Mouse (Mus musculus): ENCODE results near the gene Gucd1. TPM values are rescaled to one million over a fixed set of nuclear protein-coding genes. Genes with fewer than 3 reads are reported as not detected.
A peak's percentile ranks its signal among the peaks of the same experiment; 100 is the strongest.

Gucd1 gene
- polyA plus RNA-seq, 1 experiment: 17.2 TPM

DNA sequence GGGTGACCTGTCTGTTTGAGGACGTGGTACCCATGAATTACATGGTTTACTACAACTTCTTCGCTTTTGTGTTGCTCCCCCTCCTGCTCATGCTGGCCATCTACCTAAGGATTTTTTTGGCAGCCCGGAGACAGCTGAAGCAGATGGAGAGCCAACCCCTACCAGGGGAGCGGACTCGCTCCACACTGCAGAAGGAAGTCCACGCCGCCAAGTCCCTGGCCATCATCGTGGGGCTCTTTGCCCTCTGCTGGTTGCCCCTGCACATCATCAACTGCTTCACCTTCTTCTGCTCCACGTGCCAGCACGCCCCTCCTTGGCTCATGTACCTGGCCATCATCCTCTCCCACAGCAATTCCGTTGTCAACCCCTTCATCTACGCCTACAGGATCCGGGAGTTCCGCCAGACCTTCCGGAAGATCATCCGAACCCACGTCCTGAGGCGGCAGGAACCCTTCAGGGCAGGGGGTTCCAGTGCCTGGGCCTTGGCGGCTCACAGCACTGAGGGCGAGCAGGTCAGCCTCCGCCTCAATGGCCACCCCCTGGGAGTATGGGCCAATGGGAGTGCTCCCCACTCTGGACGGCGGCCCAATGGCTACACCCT, 184.5 kb downstream of the Gucd1 start:
- no peak for DNase-seq (ENCODE audit: extremely low spot score in 1 of 2, low spot score in 1 of 2)

DNA sequence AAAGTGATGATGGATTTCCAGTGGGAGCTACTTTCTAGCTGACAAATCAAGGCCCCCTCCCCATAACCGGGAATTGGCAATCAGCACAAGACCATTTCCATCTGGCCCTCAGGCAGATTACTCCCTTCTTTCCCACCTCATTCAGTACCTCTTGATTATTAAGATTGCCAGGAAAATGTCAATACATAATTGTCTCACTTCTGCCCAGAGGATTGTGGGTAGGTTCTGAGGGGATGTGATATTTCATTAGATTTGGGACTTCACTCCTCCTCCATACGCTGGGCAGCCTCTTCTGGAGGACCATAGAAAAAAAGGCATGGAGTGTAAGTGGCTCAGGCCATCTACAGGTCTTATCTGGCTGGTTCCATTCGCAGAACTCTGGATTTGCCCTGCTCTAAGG, 185.5 kb downstream of the Gucd1 start:
- DNase-seq (ENCODE audit: extremely low spot score in 1 of 2, low spot score in 1 of 2): no peak

- DNase-seq (ENCODE audit: extremely low spot score in 1 of 2, low spot score in 1 of 2): no peak
Measured at GRCm38 (mm10) chr10:75328201-75328704, 189.5 kb downstream of the Gucd1 start.

GRCm38 (mm10) chr10:75327081-75327480, 190.7 kb downstream of the Gucd1 start:
- no peak for DNase-seq (ENCODE audit: extremely low spot score in 1 of 2, low spot score in 1 of 2)

DNA sequence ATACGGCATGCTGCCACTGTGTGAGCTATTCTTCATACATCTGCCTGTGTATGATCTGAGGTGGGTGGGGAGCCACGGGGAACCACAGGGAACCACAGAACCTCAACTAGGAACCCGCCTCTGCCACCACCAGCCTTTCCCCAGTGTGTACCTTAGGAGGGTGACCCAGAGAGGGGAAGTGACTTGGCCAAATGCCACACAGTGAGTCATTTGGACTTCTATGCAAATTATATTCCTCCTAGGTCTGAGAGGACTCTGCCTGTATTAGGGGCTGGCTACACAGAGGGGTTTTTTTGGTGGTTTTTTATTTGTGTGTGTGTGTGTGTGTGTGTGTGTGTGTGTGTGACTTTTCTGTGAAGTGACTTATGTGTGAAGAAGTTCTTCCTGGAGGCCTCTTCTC, 191.2 kb downstream of the Gucd1 start:
- DNase-seq (ENCODE audit: extremely low spot score in 1 of 2, low spot score in 1 of 2): no peak

GRCm38 (mm10) chr10:75325821-75326220, 192.0 kb downstream of the Gucd1 start:
- DNase-seq (ENCODE audit: extremely low spot score in 1 of 2, low spot score in 1 of 2): no peak

GRCm38 (mm10) chr10:75324391-75324790, 193.4 kb downstream of the Gucd1 start:
- DNase-seq (ENCODE audit: extremely low spot score in 1 of 2, low spot score in 1 of 2): no peak

DNA sequence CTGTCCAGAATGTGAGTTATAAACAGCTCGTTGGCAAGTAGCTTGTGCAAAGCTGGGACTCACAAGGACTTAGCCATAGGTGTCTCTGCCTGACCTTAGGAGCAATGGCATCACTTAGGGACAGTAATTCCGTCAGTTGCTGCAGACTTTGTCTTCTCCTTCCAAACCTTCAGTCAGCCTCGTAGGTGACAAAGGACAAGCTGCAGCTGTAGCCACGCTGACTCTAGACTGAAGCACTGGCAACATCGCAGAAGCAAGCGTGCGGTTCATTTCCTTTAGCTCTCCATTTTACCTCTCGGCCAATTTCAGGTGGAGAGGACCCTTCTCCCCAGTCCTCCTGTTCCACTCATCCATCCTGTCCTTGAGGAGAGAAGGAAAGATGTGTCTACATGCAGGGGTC, 193.8 kb downstream of the Gucd1 start:
- no peak for DNase-seq (ENCODE audit: extremely low spot score in 1 of 2, low spot score in 1 of 2)

DNA sequence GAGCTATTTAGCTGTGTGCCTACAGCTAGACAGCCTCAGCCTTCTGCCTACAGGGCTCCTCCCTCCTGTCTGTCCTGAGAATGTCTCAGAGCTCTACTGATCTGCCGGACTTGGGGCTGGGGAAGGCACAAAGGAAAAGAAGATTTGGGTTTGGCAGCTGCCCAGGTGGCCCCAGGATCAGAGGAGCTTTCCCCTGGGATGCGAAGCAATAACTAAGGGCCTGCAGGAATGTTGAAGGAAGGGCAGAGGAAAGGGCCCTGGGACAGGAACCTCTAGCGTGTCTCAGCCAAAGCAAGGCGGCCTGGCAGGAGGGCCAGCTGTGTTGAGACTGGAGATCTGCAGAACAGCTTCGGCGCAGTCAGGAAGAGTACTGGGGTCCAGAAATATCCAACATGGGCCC, 194.8 kb downstream of the Gucd1 start:
- DNase-seq (ENCODE audit: extremely low spot score in 1 of 2, low spot score in 1 of 2): no peak

- DNase-seq (ENCODE audit: extremely low spot score in 1 of 2, low spot score in 1 of 2): no peak
Measured at GRCm38 (mm10) chr10:75320321-75320720, 197.5 kb downstream of the Gucd1 start.

DNA sequence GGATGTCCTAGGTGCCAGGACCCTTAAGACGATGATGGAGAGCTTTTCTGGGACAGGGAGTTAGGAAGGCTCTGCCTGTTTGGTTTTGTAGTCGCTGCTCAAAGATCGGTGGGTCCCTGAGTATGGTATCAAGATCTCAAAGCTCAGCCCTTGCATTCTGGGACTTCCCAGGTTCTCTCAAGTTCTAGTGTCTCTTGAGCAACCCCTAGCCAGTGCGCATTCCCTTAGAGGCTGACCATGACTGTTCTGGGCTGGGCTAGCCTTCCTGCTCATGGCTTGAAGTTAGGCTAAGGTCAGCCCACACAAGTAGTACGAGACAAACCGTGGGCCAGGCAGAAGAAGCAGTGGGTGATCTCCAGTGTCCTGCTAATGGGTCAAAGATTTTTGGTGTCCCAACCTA, 199.6 kb downstream of the Gucd1 start:
- DNase-seq (ENCODE audit: extremely low spot score in 1 of 2, low spot score in 1 of 2): no peak

- peak in 1 of 2 experiments; percentile 46 for DNase-seq (ENCODE audit: extremely low spot score in 1 of 2, low spot score in 1 of 2)
Measured at GRCm38 (mm10) chr10:75316908-75317761, 200.6 kb downstream of the Gucd1 start.

DNA sequence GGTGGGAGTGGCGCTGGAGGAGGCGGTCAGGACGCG, 201.1 kb downstream of the Gucd1 start, which contains the start of gene Adora2a:
Adora2a (plus strand) TSS at position 6 of the 36 bp plus-strand sequence.
- no peak for DNase-seq (ENCODE audit: extremely low spot score in 1 of 2, low spot score in 1 of 2)

DNA sequence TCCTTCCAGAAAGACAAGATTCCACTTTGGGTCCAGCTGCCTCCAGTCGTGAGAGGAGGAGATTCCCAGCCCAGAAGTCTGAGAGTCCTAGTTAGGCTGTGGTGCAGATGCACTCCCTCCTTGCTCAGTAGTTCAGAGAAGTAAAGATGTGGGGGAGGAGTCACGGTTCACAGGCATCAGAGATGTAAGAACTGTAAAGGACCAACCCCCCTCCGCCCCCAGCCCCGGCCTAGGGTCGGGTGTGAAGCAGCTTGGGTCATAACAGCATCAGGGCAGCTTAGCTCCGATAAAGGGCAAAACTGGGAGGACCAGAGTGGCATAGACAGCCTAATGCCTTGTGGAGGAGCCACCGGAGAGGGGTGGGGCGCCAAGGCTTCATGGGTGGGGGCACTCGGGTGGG, 201.3 kb downstream of the Gucd1 start:
- no peak for DNase-seq (ENCODE audit: extremely low spot score in 1 of 2, low spot score in 1 of 2)

DNA sequence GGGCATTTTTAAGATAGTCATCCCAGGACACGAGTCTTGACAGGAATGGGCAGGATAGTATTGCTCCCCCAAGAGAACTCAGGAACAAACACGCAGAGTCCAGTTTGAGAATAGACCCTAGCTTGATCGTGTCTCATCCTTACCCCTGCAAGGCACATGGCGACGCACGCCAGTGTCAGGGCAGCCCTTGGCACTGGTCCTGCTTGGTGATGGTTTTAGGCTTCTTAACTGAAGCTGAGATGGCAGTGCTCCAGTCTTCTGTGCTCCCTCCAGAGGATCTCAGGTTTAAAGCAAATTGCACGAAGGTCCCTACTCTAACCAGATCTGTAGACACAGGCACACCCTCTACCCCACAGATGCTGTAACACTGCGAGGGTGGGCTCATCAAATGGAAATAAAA, 202.0 kb downstream of the Gucd1 start:
- no peak for DNase-seq (ENCODE audit: extremely low spot score in 1 of 2, low spot score in 1 of 2)

GRCm38 (mm10) chr10:75314190-75314980, 203.4 kb downstream of the Gucd1 start:
- DNase-seq (ENCODE audit: extremely low spot score in 1 of 2, low spot score in 1 of 2): no peak

- DNase-seq (ENCODE audit: extremely low spot score in 1 of 2, low spot score in 1 of 2): no peak
Measured at GRCm38 (mm10) chr10:75312361-75312760, 205.4 kb downstream of the Gucd1 start.

- no peak for DNase-seq (ENCODE audit: extremely low spot score in 1 of 2, low spot score in 1 of 2)
Measured at GRCm38 (mm10) chr10:75307130-75307529, 210.6 kb downstream of the Gucd1 start.

- DNase-seq (ENCODE audit: extremely low spot score in 1 of 2, low spot score in 1 of 2): no peak
Measured at GRCm38 (mm10) chr10:75304413-75304812, 213.4 kb downstream of the Gucd1 start.

DNA sequence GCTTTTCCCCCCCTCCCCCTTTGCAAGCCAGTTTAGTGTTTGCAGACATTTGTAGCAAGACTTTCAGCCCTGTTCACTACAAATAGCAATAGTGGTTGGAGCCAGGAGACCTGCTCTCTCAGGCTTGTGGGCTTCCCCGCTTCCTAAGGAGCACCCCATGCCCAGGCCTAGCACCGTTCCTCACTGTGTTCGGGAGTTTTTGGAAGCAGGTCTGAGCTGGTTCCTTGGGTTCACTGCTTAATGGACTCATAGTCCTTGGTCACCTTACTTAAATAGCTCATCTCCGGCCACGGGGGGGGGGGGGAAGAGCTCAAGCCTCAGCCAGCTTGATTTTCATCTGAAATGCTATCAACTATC, 213.7 kb downstream of the Gucd1 start:
- no peak for DNase-seq (ENCODE audit: extremely low spot score in 1 of 2, low spot score in 1 of 2)

GRCm38 (mm10) chr10:75303324-75304048, 214.3 kb downstream of the Gucd1 start:
- peak; percentile 76 to 85 for DNase-seq (ENCODE audit: extremely low spot score in 1 of 2, low spot score in 1 of 2)
